Mouse (Mus musculus) layer of hippocampus, postnatal 10 days (tissue): Measurements from ENCODE around the gene Grifin. TPM values are rescaled to one million over a fixed set of nuclear protein-coding genes. Genes with fewer than 3 reads are reported as not detected.

Experiments
- DNase-seq, 2 experiments: peaks; one replicate each; pipeline ENCODE4 v3.0.0; 2021; ENCODE audit warnings: low spot score in 2 of 2
- total RNA-seq, 2 experiments: library from RNA; stranded (reverse); gene quantifications; 2 replicates each; pipeline ENCODE4 v1.2.3; 2021

The Grifin gene
- total RNA-seq, 2 experiments from 2014 or later: not detected

- no peak for DNase-seq
These were observed 30.0 kb upstream of the Grifin start for GRCm38 (mm10) chr5:140594846-140595245.

DNA sequence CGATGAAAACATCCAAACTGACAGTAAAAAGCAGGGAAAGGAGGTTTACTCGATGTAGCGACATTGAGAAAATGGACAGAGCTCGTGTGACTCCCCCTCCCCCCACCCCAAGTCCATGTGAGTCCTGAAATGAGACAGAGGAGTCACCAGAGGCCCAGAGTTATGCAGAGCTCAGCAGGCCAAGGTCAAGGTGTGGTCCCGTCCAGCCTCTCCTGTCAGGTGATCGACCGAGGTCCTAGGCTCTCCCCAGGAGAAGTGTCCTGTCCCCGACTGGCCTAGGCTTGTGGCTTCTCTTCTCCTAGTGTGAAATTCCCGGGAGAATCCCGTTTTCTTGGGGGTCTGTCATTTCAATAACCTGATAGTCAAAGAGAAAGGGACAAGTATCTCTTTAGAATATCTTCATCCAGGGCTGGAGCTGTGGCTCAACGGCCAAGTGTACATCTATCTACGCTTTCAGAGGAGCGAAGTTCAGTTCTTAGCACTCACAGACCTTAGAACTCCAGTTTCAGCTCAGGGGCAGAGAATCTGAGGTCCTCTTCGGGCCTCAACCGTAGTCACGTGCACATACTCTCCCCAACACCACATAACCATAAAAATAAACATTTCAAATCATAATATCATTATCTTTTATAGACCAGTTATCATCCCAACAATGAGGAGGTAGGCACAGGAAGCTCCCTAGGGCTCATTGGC lies 24.4 kb upstream of the Grifin start:
- DNase-seq: no peak

GRCm38 (mm10) chr5:140583732-140584368 lies 19.0 kb upstream of the Grifin start:
- peak in 1 of 2 experiments; percentile 28 for DNase-seq

GRCm38 (mm10) chr5:140582995-140583731 lies 18.3 kb upstream of the Grifin start:
- DNase-seq: no peak

GRCm38 (mm10) chr5:140581569-140581968 lies 16.7 kb upstream of the Grifin start:
- DNase-seq: no peak

DNA sequence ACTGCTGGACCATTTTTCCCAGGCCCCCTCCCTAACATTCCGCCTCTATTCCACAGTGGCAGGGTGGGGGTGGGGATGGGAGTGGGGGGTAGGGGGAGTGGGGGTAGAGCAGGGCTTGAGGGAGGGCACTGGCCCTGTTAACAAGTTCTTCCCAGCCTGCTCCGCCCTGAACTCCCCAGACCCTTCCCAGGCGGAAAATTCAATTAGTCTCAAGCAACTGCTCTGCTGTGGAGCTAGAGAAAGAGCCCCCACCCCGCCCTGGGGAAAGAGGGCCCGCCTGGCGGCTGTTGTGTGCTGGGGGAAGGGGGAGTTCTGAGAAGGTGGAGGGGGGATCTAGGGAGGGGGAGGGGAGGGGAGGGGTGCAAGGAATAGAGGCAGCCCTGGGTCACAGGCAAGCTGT lies 14.9 kb upstream of the Grifin start:
- no peak for DNase-seq

DNA sequence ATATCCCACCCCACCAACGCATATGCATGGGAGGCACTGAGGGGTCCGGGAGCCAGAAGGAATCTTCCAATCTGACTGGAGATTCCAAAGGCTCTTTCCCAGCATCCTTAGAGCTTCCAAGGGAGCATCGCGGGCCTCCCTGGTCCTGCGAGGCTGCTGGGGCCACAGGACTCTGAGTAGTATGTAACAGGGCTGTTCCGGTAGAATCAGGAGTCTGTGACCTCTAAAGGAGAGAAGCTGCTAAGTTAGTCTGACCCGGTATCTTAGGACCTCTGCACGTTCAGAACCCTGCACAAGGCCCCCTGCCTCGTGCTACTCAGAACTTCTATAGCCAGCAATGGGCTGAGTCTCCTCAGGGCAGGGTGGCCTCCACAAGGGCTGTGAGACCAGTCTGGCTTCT lies 14.3 kb upstream of the Grifin start:
- DNase-seq: no peak

GRCm38 (mm10) chr5:140575381-140575866 lies 10.6 kb upstream of the Grifin start:
- DNase-seq: no peak

GRCm38 (mm10) chr5:140572611-140573010 lies 7.7 kb upstream of the Grifin start:
- no peak for DNase-seq

GRCm38 (mm10) chr5:140571673-140572072 lies 6.8 kb upstream of the Grifin start:
- peak; percentile 53 to 63 for DNase-seq

DNA sequence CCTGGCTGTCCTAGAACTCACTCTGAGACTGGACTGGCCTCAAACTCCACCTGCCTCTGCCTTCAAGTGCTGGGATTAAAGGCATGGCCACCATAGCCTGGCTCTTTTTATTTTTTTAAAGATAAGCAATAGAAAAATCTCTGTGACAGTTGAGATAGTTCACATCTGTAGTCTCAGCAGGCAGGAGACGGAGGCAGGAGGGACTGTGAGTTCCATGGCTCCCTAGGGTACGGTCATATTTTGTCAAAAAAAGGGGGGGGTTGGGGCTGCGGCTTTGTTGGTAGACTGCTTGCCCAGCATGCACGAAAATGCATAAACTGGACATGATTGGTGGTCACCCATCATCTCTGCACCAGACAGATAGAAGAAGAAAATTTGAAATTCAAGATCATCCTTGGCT lies 6.3 kb upstream of the Grifin start:
- DNase-seq: no peak

DNA sequence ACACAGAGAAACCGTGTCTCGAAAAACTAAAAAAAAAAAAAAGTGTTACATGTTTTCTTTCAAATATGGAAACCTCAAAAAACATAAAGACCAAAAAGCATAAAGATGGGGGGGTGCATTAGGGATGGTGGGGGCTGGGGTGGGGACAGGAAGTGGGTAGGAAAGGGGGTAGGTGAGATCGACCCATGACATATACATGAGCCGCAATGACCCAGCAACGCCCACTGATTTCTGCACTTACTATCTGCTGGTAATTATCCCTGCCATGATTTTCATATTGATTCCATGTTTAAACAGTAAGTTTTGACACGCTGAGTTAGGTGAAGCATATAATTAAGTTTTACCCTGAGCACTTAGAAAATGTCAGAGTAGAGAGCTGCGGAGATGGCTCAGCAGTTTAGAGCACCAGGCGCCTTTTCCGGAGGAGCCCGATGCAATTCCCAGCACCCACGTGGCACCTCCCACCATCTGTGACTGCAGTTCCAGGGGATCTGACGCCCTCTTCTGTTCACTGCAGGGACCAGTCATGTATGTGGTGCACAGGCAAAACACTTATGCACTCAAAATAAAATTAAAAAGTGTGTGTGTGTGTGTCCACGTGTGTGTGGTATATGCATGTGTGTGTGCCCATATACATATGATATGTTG lies 5.5 kb upstream of the Grifin start:
- no peak for DNase-seq

DNA sequence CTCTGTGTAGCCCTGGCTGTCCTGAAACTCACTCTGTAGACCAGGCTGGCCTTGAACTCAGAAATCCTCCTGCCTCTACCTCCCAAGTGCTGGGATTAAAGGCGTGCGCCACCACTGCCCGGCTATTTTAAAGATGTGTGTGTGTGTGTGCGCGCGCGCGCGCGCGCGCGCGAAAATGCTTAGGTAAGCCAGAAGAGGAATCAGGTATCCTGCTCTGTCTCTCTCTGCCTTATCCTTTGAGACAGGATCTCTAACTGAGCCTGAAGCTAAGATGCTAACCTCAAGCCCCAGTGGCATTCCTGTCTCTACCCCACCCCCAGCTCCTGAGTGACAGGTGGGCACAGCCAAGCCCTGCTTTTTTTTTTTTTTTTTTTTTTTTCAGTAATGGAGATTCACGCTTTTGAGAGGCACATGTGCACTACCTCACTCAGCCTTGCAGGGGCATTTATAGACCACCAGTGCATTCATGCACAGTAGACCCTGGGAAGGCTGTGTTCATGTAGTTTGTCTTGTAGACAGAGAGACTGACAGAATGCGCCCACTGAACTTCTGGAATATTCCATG lies 4.2 kb upstream of the Grifin start:
- DNase-seq: no peak

- peak; percentile 77 to 79 for DNase-seq
These were observed 3.6 kb upstream of the Grifin start for GRCm38 (mm10) chr5:140568321-140568970.

DNA sequence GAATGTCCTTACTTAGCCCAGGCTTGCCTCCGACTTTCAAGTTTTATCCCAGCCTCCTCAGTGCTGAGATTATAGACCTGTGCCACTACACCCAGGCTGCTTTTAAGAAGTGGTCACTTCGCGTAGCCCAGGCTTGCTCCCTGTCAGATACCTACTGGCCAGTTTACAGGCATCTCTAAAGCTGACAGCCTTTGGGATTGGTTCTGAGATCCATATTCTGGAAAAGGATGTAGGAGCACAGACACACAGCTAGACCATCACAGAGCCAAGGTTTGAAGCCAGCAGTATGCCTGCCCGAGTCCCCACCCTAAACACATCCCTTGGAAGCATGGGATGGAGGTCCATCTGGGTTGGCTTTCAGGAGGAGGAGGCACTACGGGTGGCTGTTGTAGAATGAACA lies 2.9 kb upstream of the Grifin start:
- no peak for DNase-seq

DNA sequence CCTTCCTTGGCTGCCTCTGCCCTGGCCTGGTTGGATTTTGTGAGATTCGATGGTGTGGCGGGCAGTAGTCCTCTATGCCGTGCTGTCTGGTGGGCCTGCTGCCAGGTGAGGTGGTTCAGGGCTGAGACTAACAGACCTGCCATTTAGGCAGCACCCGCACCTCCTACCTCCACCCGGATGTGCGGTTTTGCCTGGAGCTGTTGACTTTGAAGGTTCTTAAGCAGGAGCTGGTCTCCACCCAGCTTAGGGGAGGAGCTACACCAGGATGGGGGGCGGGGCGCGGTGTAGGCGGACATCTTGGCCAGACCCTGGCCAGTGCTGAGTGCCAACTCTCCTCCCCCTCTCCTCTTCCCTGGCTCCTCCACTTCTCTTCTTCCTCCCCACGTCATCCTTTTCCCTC lies 2.5 kb upstream of the Grifin start:
- DNase-seq: peak; percentile 37 to 55

DNA sequence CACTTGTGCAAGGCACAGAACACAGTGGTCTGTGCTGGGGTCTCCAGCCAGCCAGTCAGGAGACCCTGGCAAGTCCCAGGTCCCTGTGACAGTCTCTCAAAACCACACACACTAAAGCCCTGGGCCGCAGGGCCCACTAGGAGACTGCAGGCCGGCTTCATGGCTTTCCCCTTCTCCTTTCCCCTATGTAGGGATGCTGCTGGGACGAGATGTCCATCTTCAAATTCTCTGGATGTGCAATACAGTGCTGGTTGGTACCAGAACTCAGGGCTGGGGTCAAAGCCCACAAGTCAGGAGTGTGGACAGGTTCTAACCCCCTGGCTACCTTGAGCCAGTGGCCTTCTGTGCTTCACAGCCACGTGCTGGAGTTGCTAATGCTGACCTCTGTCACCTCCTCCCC lies 1.4 kb upstream of the Grifin start:
- DNase-seq: no peak

DNA sequence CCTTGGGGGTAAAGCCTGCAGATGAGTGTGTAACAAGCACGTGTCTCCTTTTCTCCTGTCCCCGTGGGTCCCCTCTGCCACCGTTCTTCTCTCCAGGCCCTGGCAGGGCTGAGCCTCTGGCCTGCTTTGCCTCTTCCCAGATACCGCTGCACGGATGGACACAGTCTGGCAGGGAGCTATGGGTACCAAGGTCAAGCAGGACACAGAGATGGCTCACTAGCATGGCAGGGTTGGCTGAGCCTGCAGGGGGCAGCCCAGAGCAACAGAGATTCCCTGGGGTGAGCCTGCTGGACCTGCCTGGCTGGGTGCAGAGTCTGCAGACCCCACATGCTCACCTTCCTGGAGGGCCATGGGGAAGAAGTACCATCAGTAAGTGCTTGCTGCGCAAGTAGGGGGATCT lies 985 bp upstream of the Grifin start:
- peak; percentile 69 to 76 for DNase-seq

DNA sequence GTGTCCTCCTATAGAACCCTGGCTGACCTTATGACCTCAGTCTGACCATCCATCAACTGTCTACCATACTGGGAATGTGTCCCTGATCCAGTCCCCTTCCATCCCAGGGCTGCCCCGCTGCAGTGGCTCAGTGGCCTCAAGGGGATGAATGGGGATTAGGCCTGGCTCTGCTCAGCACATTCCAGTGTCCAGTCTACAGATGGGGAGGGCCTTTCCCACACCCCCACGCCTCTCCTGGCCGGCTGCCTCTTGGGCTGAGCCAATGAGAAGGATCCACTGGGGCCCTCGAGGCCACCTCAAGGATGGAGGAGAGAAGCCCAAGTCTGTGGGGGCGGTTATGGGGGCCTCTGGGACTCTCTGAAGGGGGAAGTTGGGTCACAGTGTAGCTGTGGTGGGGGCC lies 580 bp upstream of the Grifin start:
- DNase-seq: peak; percentile 55 to 58

DNA sequence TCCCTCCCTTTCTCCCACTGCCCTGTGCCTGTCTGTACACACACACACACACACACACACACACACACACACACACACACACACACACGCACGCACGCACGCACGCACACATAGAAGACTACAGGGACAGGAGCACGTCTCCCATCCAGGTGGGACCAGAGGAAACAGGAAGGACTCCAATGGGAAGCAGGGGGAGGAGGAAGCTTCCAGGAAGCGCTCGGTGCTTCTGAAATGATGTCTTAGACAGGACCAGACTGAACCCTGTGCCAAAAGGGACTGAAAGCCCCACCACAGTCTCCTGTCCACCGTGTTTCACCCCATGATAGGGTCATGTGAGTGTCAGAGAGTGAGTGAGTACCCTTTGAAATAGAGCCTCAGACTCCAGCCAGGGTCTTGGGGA lies 2.3 kb downstream of the Grifin start:
- DNase-seq: no peak

DNA sequence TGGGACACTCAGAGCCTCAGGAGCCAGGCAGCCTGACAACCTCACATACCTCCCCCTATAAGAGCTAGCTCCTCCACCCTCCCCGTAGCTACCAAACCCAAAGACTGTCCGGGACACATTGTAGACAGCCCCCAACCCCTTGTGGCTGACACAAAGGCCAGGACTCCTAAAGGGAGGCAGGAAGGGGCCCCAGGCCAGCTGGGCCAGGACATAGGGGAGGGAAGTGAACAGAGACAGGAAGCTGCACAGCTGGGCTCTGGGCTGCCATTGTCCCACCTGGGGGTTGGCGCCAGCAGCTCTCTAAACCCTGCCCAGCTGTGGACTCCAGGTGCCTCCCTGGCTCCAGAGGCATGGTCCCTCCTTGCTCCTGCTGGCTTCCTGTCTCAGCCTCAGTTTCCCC lies 8.0 kb downstream of the Grifin start:
- DNase-seq: no peak
